Mouse (Mus musculus) lung, embryonic 16.5 days (tissue): Measurements from ENCODE around the gene Lmo7. TPM values are rescaled to one million over a fixed set of nuclear protein-coding genes. Genes with fewer than 3 reads are reported as not detected.

Experiments used
- ATAC-seq: fragments of 200-750 bp; cut with Nextera tagmentation; 2 replicates; pipeline ENCODE4 v1.8.0; 2017; ENCODE audit warnings: low read depth, mild to moderate bottlenecking, moderate library complexity
- H3K27ac ChIP-seq: fragments of 300-500 bp; sonication (generic); 2 replicates; pipeline ENCODE4 v1.5.1; 2014; ENCODE audit warnings: mild to moderate bottlenecking, control low read depth, low read length
- H3K27me3 ChIP-seq: fragments of 300-500 bp; sonication (generic); 2 replicates; pipeline ENCODE4 v1.6.1; 2014; ENCODE audit warnings: low read depth, low read length, mixed read lengths; ENCODE audit not compliant: control insufficient read depth, insufficient read depth
- H3K36me3 ChIP-seq: fragments of 300-500 bp; sonication (generic); 2 replicates; pipeline ENCODE4 v1.6.1; 2014; ENCODE audit warnings: low read length; ENCODE audit not compliant: control insufficient read depth, insufficient read depth
- H3K4me1 ChIP-seq: fragments of 300-500 bp; sonication (generic); replicated peaks from 2 replicates; pipeline ENCODE4 v1.6.1; 2014; ENCODE audit warnings: low read length, mixed read lengths; ENCODE audit not compliant: control insufficient read depth, insufficient read depth
- H3K4me2 ChIP-seq: fragments of 300-500 bp; sonication (generic); 2 replicates; pipeline ENCODE4 v1.6.1; 2014; ENCODE audit warnings: low read depth, low read length, control low read depth
- H3K4me3 ChIP-seq: fragments of 300-500 bp; sonication (generic); 2 replicates; pipeline ENCODE4 v1.5.1; 2014; ENCODE audit warnings: mild to moderate bottlenecking, low read length, control low read depth
- H3K9ac ChIP-seq: fragments of 300-500 bp; sonication (generic); 2 replicates; pipeline ENCODE4 v1.6.1; 2014; ENCODE audit warnings: low read length, control low read depth
- H3K9me3 ChIP-seq: fragments of 300-500 bp; sonication (generic); 2 replicates; pipeline ENCODE4 v1.6.1; 2016; ENCODE audit warnings: low read length; ENCODE audit not compliant: control insufficient read depth
- WGBS: fragments of 180-500 bp; shearing (Covaris S2); extraction: QIAGEN DNeasy Blood & Tissue Kit; methylation state at CpG from one replicate; pipeline ENCODE4 v1.1.7; 2014; 5-methylcytosine and 5-hydroxymethylcytosine counted together
- polyA plus RNA-seq: library from polyadenylated mRNA; unstranded; fragments of >200 nt; fragmentation: Nextera tagmentation; extraction: Ambion mirVana; gene quantifications from 2 replicates; pipeline ENCODE4 v1.2.1, GENCODE M21; 2015

Lmo7 gene
- polyA plus RNA-seq, 1 experiment from 2014 or later: 46.4 TPM

GRCm38 (mm10) chr14:101853207-101853606 is 123.5 kb downstream of the Lmo7 start:
- no peak overlapping the region for H3K4me2 ChIP-seq
- ATAC-seq: no peak
- H3K27me3 ChIP-seq: no peaks in the 10 kb centered on the region
- peaks cover 4% of the 10 kb centered on the region; the same call in 1 of the 2 replicates for H3K4me1 ChIP-seq
- no peak overlapping the region for H3K4me3 ChIP-seq
- no peaks in the 10 kb centered on the region for H3K9me3 ChIP-seq
- H3K36me3 ChIP-seq: no peaks in the 10 kb centered on the region
- WGBS: 92% methylated on average over 1 of the region's 1 CpGs
- H3K9ac ChIP-seq: no peak overlapping the region
- no peak overlapping the region for H3K27ac ChIP-seq

- Histone ChIP-seq H3K9me3 (no peaks in the 10 kb centered on the region), H3K4me2 (no peak overlapping the region), H3K27me3 (no peaks in the 10 kb centered on the region), H3K27ac (no peak overlapping the region), H3K4me3 (no peak overlapping the region), H3K4me1 (peaks cover 4% of the 10 kb centered on the region; the same call in 1 of the 2 replicates), H3K36me3 (no peaks in the 10 kb centered on the region), H3K9ac (no peak overlapping the region)
- ATAC-seq: no peak
- WGBS: 60% methylated on average over 4 of the region's 4 CpGs
These were observed 124.0 kb downstream of the Lmo7 start for GRCm38 (mm10) chr14:101853722-101854121.

- Histone ChIP-seq H3K4me3 (no peak overlapping the region), H3K4me1 (peaks cover 4% of the 10 kb centered on the region; the same call in 1 of the 2 replicates), H3K9ac (no peak overlapping the region), H3K27me3 (no peaks in the 10 kb centered on the region), H3K9me3 (no peaks in the 10 kb centered on the region), H3K27ac (no peak overlapping the region), H3K36me3 (no peaks in the 10 kb centered on the region), H3K4me2 (no peak overlapping the region)
- 75% methylated on average over 3 of the region's 3 CpGs for WGBS
- no peak for ATAC-seq
These were observed 124.5 kb downstream of the Lmo7 start for GRCm38 (mm10) chr14:101854226-101854625.

GRCm38 (mm10) chr14:101859305-101859886 is 129.6 kb downstream of the Lmo7 start:
- Histone ChIP-seq H3K27ac (peak overlapping the region; percentile 88), H3K9ac (no peak overlapping the region), H3K4me1 (peaks cover 9% of the 10 kb centered on the region; the same call in 1 of the 2 replicates), H3K27me3 (no peaks in the 10 kb centered on the region), H3K4me2 (0 out of 2 replicates have a peak overlapping the region, but pooled peaks have one; percentile 22), H3K36me3 (no peaks in the 10 kb centered on the region), H3K4me3 (no peak overlapping the region), H3K9me3 (no peaks in the 10 kb centered on the region)
- 51% methylated on average over 8 of the region's 8 CpGs for WGBS
- peak; percentile 97 for ATAC-seq

- Histone ChIP-seq H3K27me3 (no peaks in the 10 kb centered on the region), H3K4me2 (no peak overlapping the region), H3K9ac (no peak overlapping the region), H3K9me3 (no peaks in the 10 kb centered on the region), H3K4me1 (peaks cover 9% of the 10 kb centered on the region; the same call in 1 of the 2 replicates), H3K27ac (no peak overlapping the region), H3K4me3 (no peak overlapping the region), H3K36me3 (no peaks in the 10 kb centered on the region)
- ATAC-seq: no peak
- 43% methylated on average over 3 of the region's 3 CpGs for WGBS
These were observed 132.3 kb downstream of the Lmo7 start for GRCm38 (mm10) chr14:101862088-101862487.

- H3K4me3 ChIP-seq: no peak overlapping the region
- ATAC-seq: no peak
- H3K9me3 ChIP-seq: no peaks in the 10 kb centered on the region
- H3K27ac ChIP-seq: no peak overlapping the region
- no peaks in the 10 kb centered on the region for H3K27me3 ChIP-seq
- H3K4me1 ChIP-seq: 0 out of 2 replicates have a peak, but pooled peaks cover under 1% of the 10 kb centered on the region
- no peak overlapping the region for H3K4me2 ChIP-seq
- WGBS: 59% methylated on average over 10 of the region's 10 CpGs
- H3K36me3 ChIP-seq: no peaks in the 10 kb centered on the region
- H3K9ac ChIP-seq: no peak overlapping the region
These were observed 137.4 kb downstream of the Lmo7 start for GRCm38 (mm10) chr14:101867071-101867733.

- no peak for ATAC-seq
- Histone ChIP-seq H3K4me3 (no peak overlapping the region), H3K27me3 (no peaks in the 10 kb centered on the region), H3K4me2 (no peak overlapping the region), H3K4me1 (no peaks in the 10 kb centered on the region), H3K36me3 (no peaks in the 10 kb centered on the region), H3K27ac (no peak overlapping the region), H3K9ac (no peak overlapping the region), H3K9me3 (no peaks in the 10 kb centered on the region)
- WGBS: 68% methylated on average over 6 of the region's 6 CpGs
These were observed 139.4 kb downstream of the Lmo7 start for GRCm38 (mm10) chr14:101869145-101869544.

- no peak overlapping the region for H3K4me2 ChIP-seq
- no peak for ATAC-seq
- H3K9me3 ChIP-seq: no peaks in the 10 kb centered on the region
- no peaks in the 10 kb centered on the region for H3K36me3 ChIP-seq
- no peaks in the 10 kb centered on the region for H3K27me3 ChIP-seq
- 53% methylated on average over 4 of the region's 4 CpGs for WGBS
- H3K9ac ChIP-seq: no peak overlapping the region
- no peak overlapping the region for H3K4me3 ChIP-seq
- H3K27ac ChIP-seq: no peak overlapping the region
- H3K4me1 ChIP-seq: no peaks in the 10 kb centered on the region
These were observed 139.9 kb downstream of the Lmo7 start for GRCm38 (mm10) chr14:101869661-101870060.

GRCm38 (mm10) chr14:101870171-101870902 is 140.6 kb downstream of the Lmo7 start:
- no peak overlapping the region for H3K4me3 ChIP-seq
- ATAC-seq: no peak
- no peaks in the 10 kb centered on the region for H3K4me1 ChIP-seq
- H3K27ac ChIP-seq: no peak overlapping the region
- no peaks in the 10 kb centered on the region for H3K9me3 ChIP-seq
- no peaks in the 10 kb centered on the region for H3K36me3 ChIP-seq
- WGBS: 72% methylated on average over 9 of the region's 9 CpGs
- no peaks in the 10 kb centered on the region for H3K27me3 ChIP-seq
- H3K9ac ChIP-seq: no peak overlapping the region
- H3K4me2 ChIP-seq: no peak overlapping the region
